Mouse (Mus musculus): ENCODE measurements around the gene Fam189a2. TPM values are rescaled to one million over a fixed set of nuclear protein-coding genes. Genes with fewer than 3 reads are reported as not detected.

Fam189a2 gene
- total RNA-seq (2021): 10 to 100 TPM; 10.4 to 10.5 TPM

DNA sequence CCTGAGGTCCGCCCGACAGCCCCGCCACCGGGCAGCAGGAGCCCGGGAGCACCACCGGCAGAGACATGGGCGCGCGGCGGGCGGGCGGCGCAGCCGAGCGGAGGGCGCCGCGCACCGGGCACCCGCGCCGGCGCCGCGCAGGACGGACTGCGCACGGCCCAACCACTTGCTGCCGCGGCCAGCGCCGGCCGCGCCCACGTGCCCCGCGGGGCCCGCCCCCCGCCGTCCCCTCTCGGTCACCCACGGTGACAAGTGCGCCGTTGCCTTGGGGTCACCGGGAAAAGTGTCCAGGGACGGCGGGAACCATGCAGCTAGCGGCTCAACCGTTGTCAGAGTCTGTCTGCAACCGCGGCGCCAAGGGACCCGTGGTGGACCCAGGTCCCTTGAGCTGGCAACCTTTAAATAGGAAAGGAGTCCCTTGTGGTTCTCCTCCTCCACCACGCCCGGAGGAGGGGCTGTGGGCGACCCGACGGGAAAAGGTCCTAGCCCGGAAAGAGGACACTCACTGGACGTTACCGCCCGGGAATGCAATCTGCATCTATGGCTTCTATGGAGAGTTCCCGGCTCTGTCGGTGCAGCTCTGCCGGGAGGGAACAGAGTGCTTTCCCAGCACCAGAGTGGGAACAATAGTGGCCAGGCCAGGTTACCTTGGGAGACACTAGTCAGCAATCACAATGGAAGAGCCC is at the start of gene Fam189a2:
Gene Fam189a2 (minus strand): TSS at position 149 of the 686 bp plus-strand sequence.
- intact Hi-C loops (cut with DNase I): no loop called here
- DNase-seq (ENCODE audit: low spot score in 2 of 2): peak; percentile 44 to 53

DNA sequence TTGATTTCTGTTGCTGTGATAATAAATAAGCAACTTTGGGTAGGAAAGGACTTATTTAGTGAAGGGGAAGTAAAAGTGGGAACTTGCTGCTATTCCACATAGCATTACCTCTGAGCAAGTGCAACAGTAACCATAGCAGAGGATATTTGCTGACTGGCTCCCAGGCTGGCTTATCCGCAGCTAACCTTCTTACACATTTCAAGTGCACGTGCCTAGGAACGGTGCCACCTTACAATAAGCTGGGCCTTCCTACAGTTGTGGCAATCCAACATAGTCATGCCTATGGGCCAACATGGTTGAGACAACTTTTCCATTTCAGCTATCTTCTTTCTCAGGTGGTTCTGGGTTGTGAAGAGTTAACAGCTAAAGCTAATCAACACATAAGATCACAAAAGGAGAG is 46.8 kb upstream of the Fam189a2 start:
- intact Hi-C loops (cut with DNase I): no loop called here

GRCm38 (mm10) chr19:24076536-24076935 is 45.7 kb upstream of the Fam189a2 start:
- intact Hi-C loops (cut with DNase I): no loop called here
- no peak for DNase-seq (ENCODE audit: low spot score in 2 of 2)

More for the DNA sequence above, 46.8 kb upstream of the Fam189a2 start:
- DNase-seq (ENCODE audit: low spot score in 2 of 2): no peak

- intact Hi-C loops (cut with DNase I): no loop called here
- no peak for DNase-seq (ENCODE audit: low spot score in 2 of 2)
Observed at GRCm38 (mm10) chr19:24075927-24076326, 45.1 kb upstream of the Fam189a2 start.

DNA sequence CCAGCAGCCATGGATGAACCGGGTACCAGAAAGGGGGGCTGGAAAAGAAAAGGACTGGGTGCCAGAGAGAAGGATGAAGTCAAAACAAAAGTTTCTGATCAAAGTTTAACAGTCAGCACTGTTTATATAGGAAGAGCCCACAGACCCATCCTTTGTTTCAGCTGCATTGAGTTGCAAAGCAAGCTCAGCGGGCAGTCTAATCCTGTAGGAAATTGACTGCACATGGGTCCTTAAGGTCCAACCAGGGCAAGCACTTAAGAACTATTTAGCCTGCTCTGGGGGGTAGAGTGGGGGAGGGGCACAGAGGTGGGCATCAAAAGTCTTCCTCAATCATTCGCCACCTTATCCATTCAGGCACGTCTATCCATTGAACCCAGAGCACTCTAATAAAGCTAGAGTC is 42.3 kb upstream of the Fam189a2 start:
- no peak for DNase-seq (ENCODE audit: low spot score in 2 of 2)

DNA sequence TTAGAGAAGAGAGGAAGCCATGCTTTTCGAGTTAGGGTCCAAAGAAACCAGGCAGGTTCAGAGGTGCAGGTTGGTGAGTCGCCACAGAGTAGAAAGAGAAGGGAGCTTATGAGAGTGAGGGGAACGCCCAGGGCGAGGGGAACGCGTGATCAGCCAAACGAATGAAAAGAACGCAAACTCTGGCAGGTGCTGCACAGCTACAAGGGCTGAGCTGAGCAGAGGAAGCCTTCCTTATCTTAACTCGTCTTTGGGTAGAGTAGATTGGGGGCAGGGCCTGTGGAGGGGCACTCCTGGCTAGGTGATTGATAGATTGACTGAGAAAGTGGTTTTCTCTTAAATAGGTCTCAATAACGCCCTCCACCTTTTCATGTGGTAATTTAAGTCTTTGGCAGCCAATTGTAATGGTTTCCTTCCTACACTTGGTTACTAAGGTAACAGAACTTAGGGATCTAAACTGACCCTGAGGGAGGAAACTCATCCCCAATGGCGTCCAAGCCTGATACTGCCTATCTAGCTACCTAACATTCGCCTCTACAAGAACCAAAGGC is 33.6 kb upstream of the Fam189a2 start:
- DNase-seq (ENCODE audit: low spot score in 2 of 2): no peak
- intact Hi-C loops (cut with DNase I): no loop called here

More for the DNA sequence above, 42.3 kb upstream of the Fam189a2 start:
- intact Hi-C loops (cut with DNase I): no loop called here

DNA sequence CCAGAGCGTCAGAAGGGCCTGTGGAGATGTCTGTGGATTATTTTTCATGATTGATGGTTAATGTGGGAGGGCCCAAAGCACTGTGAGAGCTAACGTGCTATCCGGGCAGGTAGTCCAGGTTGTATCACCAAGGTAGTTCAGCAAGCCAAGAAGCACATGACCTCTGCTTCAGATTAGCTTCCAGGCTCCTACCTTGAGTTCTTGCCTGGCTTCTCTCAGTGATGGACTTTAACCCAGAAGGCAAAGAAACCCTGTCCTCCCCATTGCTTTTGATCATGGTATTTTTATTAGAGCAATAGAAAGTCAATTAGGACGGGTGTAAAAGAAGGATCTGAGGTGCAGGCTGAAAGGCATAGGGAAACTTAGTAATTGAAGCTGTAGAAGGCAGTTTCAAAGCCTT is 32.8 kb upstream of the Fam189a2 start:
- DNase-seq (ENCODE audit: low spot score in 2 of 2): no peak
- intact Hi-C loops (cut with DNase I): no loop called here

GRCm38 (mm10) chr19:24058851-24059250 is 28.0 kb upstream of the Fam189a2 start:
- no peak for DNase-seq (ENCODE audit: low spot score in 2 of 2)
- intact Hi-C loops (cut with DNase I): no loop called here

DNA sequence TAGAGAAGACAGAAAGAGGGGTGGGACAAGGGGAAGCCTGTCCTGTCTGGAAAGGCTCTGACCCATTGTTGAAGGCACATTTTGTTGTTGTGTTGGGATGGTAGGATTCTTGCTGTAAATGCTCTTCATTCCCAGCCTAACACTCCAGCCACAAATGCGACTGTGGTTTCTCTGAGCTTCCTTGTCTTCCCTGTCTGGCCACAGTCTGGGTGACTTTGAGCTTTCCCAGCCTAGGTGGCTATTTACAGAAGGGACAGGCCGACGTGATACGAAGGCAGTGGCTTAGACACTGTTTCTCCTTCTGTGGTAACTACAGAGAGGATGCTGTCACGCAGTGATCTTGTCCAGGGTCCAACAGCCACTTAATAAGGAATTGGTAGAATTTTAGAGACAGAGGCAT is 27.2 kb upstream of the Fam189a2 start:
- intact Hi-C loops (cut with DNase I): no loop called here
- DNase-seq (ENCODE audit: low spot score in 2 of 2): no peak

GRCm38 (mm10) chr19:24056880-24057279 is 26.1 kb upstream of the Fam189a2 start:
- intact Hi-C loops (cut with DNase I): no loop called here
- DNase-seq (ENCODE audit: low spot score in 2 of 2): no peak

DNA sequence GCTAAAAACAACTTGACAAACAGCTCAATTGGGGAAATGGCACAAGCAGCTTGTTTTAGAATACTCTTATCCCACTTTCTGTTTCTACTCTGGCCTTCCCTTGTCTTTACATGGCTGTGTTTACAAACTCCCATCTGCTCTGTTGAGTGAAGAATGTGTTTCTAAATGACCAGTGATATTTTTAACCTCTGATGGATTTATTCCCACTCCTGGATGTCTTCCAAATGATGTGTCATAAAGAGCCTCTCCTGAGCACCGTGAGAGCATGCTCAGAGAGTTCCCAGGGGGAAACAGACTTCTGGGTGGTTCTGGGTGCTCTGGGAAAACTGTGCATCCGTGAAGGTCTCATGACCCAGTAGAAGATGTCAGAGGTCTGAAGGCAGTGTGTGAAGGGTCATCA is 24.1 kb upstream of the Fam189a2 start:
- intact Hi-C loops (cut with DNase I): no loop called here
- DNase-seq (ENCODE audit: low spot score in 2 of 2): no peak

DNA sequence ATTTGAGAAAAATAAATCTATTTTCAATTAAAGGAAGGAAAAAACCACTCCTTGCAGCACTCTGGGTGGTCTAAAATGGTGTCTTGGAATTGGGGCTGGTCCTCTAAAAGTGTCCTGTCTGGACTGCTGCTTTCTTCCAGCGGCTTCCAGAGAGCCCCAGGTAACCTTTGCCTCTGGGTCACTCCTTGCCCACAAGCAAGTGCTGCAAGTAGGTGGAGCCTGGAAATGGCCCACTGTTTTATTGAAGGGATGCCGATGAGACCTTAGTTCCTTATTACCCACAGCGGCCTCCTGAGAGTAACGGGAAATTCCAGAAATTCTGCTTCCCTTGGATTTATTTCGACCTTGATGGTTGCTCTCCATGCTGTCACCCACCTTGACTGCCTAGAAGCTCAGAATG is 23.4 kb upstream of the Fam189a2 start:
- no peak for DNase-seq (ENCODE audit: low spot score in 2 of 2)
- intact Hi-C loops (cut with DNase I): no loop called here

DNA sequence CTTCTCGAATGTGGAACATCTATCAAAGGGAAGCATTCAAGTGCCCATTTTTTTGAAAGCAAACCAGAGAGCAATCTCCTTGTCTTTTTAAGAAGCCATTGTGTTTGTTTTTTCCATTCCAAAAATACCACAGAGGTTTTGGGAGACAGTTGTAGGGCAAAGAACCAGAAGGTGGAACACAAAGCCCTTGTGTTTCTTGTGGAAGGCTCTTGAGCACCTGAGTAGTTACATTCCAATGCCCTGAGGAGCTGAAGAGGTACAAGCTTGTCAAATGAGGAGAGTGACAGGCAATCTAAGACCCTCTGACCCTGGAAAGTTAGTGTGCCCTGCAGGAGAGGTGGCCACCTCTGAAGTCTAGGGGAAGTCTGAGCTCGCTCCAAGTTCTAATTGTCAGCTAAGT is 19.7 kb upstream of the Fam189a2 start:
- no peak for DNase-seq (ENCODE audit: low spot score in 2 of 2)
- intact Hi-C loops (cut with DNase I): no loop called here

- intact Hi-C loops (cut with DNase I): no loop called here
- DNase-seq (ENCODE audit: low spot score in 2 of 2): no peak
Observed at GRCm38 (mm10) chr19:24049329-24049728, 18.5 kb upstream of the Fam189a2 start.

DNA sequence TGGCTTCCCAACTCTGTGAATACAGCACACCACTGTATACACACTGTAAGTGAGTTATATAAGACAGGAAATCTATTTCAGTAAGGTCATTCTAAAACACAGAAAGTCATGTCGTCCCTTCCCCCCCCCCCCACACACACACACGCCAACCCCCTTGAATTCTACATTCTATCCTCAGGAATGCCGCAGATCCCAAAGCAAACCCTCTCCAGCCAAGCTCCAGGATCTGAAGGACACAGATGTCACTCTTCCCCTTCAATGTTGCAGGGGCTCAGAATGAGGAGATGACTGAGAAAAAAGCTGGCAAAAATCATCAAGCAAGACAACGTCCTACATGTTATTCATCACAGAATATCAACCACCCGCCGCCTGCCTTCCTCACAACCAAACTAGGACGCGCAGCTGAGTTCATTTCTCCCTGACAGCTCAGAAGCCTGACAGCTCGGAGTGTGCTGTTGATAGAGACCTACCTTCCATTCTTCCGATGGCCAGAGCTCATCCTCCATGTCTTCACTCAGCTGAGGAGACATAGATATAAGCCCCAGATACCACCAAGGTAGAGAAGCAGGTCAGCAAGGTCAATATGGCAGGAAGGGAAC is 15.7 kb upstream of the Fam189a2 start:
- intact Hi-C loops (cut with DNase I): no loop called here
- DNase-seq (ENCODE audit: low spot score in 2 of 2): no peak

GRCm38 (mm10) chr19:24042387-24042786 is 11.6 kb upstream of the Fam189a2 start:
- no peak for DNase-seq (ENCODE audit: low spot score in 2 of 2)
- intact Hi-C loops (cut with DNase I): no loop called here

DNA sequence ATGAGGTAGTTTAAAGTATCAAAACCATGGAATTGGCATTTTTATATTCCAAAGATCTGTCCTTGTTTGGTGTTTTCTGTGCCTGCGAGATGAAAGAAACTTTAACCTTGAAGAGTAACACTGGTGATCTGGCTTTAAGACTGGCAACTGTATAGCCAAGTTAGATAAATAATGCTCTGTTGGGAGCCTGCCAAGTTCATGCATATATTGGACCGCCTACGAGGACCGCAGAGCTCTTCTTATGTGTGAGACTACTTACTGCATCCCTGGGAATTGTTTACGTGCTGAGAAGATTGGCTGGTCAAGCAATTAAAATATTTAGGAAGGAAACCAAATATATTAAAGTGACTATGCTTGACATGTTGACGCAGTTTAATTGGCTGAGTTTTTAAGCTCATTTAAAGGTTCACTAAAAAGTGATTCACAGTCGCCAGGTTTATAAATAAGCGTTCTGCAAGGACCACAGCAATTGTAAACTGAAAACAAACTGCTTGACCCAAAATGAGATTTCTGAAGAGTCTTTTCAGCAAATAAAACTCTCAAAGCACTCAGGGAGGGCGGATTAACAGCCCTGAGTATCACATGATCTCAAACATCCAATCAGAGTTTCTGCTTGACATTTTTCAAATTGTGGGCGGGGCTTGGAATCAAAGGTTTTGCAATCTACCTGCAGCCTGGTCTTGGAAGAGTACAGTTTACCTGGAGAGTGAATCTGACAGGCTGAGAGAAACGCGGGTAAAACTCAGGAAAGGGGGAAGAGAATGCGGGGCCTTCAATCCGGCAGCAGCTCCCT is 8.4 kb upstream of the Fam189a2 start:
- intact Hi-C loops (cut with DNase I): no loop called here
- DNase-seq (ENCODE audit: low spot score in 2 of 2): no peak

DNA sequence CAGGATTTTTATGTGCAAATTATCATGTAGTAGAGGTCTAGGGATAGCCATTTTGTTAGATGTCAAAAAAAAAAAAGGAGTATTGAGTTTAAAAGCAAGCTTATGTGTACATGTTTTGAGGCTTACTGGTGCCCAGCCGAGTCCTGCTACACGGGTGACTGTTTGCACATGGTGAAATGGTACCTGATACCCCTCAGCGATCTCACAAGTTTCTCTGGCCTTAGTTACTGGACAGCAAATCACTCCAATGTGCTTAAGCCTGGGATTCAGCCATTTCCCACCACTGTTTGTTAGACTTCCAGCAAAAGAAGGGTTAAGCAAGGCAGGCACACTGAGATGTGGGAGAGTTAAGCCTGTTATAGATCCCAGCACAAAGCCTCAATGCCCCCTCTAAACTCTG is 3.5 kb upstream of the Fam189a2 start:
- DNase-seq (ENCODE audit: low spot score in 2 of 2): no peak
- intact Hi-C loops (cut with DNase I): no loop called here

- DNase-seq (ENCODE audit: low spot score in 2 of 2): no peak
- intact Hi-C loops (cut with DNase I): no loop called here
Observed at GRCm38 (mm10) chr19:24032654-24033236, 1.9 kb upstream of the Fam189a2 start.

GRCm38 (mm10) chr19:24030511-24030870 is 328 bp downstream of the Fam189a2 start:
- intact Hi-C loops (cut with DNase I): no loop called here
- peak; percentile 37 to 61 for DNase-seq (ENCODE audit: low spot score in 2 of 2)

Measured in left cerebral cortex, postnatal 36 days (tissue).